Mouse (Mus musculus): ENCODE measurements around the gene Lzts3.

GRCm38 (mm10) chr2:130628424-130628823 lies 14.2 kb downstream of the Lzts3 start:
- no peak for TF ChIP-seq POLR2A (IDR thresholded peaks at IDR 0.05; ENCODE audit: low read depth, low read length)
- no peak for TF ChIP-seq CTCF (IDR thresholded peaks at IDR 0.05; ENCODE audit: extremely low read depth, insufficient read length, insufficient replicate concordance, low read depth, low read length)

Data from small intestine, adult 2 months (tissue).